Mouse (Mus musculus): ENCODE results near the gene AW209491.

- TF ChIP-seq CTCF (IDR thresholded peaks at IDR 0.05; ENCODE audit: low read depth, low read length) (no peak), POLR2A (IDR thresholded peaks at IDR 0.05; ENCODE audit: extremely low read depth, insufficient read depth, low read length) (no peak)
Observed at GRCm38 (mm10) chr13:14670342-14670741, 40.4 kb downstream of the AW209491 start.

Measured in liver, adult 2 months (tissue).